Mouse (Mus musculus) cerebellum, postnatal 10 days (tissue): ENCODE measurements at regions not wholly inside any gene's neighbourhood (a gene's known extent, or its start where the extent isn't known, plus 50 kb on each side); places are given as distances from the start of the nearest gene placed in this dataset.

ENCODE experiments used
- DNase-seq, 2 experiments: peaks; one replicate each; pipeline ENCODE4 v3.0.0; 2021; ENCODE audit warnings: mixed read lengths in 2 of 2

DNA sequence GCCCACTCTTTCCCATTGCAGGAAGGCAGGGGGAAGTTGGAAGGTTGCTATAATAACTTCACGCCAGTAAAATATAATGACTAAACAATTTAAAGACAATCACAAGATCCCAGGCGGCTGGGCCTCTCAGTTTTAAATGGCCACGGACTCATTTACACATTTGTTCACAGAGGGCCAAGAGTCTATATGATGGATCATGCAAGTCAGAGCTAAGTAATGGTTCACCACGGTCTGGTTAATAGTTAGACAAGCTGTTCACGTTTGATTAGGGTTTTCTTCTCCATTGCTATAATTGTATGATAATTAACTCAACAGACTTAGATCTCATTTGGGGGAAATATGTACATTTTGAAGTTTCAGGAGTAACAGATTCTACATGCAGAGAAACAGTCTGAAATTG is 170.0 kb downstream of the Ppargc1a start:
- no peak for DNase-seq

DNA sequence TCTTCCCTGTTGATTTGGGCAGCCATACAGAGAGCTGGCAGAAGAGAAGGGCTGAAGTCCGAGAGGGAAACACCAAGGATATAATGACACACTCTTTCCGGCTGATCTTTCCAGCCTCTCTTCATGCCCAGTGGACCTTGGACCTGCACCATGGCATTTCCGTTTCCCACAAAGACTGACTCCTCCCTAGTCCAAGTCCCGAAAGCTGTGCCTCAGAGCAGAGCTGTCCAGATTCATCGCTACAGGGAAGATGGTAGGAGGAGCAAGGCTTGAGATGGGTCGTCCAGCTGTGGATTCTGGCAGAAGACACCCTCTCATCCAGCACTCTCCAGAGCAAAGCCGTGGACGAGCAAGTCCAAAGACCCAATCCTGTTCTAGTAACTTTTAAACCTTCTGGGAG is 176.2 kb downstream of the Ppargc1a start:
- no peak for DNase-seq

DNA sequence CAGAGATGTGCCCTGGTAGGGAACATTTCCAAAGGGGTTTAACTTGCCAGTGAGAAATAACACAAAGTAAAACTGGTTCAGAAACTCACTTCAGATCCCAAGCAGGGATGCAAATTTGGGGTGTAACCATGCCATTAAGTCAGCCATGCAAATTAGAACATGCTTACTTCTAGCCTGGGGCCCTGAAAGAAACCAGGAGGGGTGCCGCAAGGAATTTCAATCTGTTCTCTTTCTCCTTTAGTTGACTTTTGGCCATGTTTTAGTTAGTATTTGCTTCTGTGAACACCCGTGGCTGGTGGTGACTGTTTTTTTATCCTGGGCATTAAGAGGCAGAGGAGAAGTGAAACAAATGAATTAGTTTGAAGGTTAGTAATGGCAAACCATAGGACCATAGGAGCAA is 179.8 kb downstream of the Ppargc1a start:
- DNase-seq: no peak

DNA sequence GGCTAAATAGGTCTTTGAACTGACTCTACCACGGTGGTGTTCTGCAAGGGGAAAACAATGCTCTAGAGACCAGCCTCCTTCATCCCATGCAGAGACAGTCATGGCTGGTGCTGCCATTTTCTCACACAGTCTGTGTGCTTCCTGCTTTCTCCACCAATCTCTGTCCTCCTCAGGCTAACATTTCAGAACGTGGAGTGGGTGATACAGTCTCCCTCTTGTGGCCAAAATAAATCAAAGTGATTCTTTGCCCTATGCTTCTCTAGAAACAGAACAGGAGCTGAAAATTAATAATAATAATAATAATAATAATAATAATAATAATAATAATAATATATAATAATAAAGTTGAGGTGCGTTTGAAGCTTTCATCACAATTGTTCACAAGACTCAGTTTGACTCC is 181.1 kb downstream of the Ppargc1a start:
- DNase-seq: peak in 1 of 2 experiments; percentile 10

DNA sequence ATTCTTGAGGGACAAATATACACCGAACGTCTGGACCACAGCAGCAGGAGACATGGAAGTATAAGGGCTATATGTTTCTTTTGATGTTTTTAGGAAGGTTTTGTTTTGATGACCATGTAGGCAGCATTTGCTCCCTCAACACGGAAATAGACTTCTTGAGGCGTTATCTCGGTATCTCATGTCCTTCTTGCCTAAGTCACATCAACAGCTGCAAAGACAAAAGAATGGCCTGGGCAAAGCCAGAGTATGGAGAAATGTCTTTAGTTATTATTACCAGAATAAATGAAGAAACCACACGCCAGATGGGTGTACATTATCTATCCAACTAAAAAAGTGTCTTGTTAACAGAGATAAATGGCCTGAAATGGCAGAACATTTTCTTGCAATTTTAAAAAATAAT is 183.2 kb downstream of the Ppargc1a start:
- no peak for DNase-seq

DNA sequence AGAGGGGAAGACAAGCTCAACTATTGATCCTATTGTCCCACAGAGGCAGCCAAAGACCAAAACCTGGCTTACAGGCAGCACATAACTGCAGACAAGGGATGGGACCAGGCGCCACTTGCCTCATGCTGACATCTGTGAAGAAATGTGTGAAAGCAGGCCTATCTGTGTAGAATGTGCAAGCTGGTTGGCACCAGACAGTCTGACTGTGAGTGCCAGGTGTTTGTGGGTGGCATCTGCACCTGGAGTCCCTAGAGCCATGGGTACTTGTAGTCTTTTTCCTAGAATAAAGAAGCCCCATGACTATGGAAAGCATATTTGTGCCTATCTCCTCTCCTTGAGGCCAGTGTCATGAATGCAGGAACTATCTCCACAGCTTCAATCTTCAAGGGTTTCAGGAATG is 208.4 kb downstream of the Ppargc1a start:
- DNase-seq: no peak

DNA sequence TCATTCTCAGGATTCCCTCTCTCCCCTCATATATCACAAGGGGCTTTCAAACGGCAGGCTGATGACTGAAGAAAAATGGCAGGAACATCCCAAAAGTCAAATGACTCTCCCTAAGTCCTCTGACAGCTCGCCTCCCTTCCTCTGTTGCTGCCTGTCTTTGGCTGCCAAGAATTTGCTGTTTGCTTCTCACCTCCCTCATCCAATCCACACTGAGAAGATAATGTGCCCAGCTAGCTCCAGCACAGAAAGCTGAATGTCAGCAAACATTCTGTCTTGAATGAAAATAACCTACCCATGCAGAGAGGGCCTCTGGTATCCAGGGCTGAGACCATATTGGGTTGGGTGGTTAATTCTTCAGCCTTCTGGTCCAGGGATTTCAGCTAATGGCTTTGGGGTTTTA is 219.3 kb downstream of the Ppargc1a start:
- peak; percentile 26 to 39 for DNase-seq

DNA sequence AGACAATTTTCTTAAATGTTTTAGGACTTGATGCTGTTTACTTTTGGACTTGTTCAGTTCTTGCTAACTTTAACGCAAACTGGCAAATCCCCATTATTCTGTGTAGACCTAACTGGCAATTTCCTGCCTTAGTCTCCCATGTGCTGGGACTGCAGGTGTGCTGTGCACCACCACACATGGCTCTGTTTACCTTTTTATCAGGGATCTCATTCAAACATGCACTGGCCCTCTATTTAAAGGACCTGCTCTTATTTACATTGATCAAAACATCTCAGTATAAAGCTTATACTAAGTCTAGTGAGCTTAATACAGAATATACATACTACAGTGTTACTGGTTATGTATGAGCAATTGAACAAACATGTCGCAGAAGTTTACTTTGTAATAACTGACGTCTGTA is 238.4 kb downstream of the Ppargc1a start:
- DNase-seq: no peak

DNA sequence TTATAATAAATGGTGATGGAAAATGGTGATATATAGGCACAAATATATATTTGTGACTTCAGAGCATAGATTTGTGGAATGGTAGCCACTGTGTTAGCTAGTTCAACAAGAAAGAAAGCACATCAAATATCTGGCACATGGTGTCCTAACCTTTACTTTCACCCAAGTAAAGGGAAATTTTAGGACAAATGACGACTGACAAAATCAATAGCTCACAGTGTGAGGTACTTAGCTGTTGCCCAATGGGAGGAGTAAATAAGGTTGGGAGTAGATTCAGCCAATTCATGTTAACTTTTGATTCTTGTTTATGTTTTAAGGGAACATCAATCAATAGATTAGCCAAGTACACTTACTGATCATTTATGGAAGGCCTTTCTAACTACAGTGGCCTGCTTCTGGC is 278.3 kb downstream of the Ppargc1a start:
- no peak for DNase-seq

DNA sequence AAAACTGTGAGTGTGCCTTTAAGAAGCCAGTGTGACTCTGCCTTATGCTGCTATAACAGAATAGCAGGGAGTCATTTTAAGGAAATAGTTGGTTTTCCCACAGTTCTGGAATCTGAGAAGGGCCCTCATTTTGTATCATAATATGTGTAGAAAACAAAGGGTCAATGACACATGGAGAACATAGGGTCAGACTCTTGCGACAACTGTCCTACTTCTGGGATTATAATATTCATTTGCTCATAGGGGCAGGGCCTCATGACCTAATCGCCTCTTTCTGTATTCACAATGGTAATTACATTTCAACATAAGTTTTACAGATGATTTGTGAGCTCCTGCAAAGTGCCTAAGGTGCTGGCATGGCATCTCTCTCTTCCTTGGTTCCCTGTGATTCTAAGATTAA is 279.3 kb downstream of the Ppargc1a start:
- no peak for DNase-seq

DNA sequence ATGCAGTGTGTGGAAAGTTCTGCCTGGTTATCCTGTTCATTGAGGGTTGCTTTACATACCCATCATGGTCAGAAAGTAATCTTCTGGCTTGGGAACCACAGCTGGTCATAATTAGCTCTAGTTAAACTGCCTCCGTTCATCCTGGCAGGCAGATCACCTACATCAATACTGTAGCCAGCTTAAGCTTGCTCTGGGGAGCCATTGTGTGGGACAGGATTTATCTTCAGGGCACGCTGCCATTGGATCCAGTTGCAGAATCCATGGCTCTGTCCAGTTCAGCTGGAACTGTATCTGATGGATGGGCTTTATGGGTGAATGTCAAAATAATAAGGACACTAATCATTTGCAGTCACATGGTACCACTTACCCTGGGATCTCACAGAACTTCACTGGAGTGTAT is 326.4 kb downstream of the Ppargc1a start:
- no peak for DNase-seq

DNA sequence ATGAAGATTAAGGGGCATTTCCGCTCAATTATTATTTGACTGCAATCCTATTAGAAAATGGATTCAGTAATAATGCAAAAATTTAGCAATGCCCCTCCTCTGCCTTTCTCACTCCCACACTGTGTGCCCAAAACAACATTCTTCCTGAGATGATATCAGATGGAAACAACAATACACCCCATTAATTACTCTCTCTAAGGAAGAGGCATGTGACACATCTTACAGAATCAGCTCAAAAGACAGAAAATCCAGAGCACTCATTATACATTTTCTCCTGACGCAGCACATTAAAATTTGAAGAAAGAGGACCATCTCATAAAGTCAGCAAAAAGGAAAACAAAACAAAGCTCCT is 333.5 kb downstream of the Ppargc1a start:
- no peak for DNase-seq

DNA sequence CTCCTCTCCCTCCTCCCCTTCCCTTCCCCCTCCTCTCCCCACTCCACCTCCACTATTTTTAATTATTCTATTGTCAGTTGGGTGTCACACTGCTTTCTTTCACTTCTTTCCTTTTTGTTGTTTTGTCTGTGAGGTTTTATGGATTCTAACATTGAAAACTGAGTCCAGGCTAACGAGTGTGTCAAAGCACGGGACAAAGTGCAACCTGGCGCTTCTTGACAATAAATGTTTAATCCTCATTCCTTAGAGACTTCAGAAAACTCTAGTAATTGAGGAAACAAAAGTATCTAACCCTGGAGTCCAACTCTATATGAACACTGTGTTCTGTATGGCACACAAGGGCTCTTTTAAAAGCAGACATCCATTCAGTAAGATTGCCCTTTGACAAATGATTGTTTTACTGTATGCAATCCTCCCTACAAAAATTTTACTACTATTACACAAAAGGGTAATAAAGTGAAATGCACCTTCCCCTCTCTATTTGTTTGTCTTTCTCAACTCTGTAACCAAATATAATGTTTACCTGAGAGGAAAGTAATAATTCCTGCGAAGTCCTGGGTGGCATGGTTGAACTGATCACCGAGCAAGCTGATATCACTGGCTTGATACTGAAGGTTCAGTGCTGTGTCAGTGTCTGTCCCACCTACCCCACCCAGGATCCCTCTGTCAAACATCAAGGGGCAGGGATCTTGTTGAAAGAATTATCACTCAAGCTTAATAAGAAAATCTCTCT is 334.1 kb downstream of the Ppargc1a start:
- no peak for DNase-seq

DNA sequence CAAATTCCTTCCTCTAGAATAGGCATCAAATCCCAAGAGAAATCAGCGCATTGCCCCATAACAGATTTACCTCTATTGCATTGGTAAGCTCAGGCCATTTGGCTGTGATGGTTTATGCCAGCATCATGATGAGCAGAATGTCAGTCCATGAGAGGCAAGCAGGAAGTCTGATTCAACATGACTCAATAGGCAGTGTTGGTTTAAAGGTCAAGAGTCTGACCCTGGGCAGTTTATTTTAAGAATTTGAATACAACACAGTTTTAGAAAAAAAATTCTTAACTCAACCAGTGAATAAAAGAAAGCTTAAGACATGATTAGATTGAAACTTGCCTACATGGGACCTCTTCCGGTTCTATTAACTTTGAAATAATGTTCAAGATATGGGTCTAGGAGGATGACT is 337.7 kb downstream of the Ppargc1a start:
- no peak for DNase-seq

DNA sequence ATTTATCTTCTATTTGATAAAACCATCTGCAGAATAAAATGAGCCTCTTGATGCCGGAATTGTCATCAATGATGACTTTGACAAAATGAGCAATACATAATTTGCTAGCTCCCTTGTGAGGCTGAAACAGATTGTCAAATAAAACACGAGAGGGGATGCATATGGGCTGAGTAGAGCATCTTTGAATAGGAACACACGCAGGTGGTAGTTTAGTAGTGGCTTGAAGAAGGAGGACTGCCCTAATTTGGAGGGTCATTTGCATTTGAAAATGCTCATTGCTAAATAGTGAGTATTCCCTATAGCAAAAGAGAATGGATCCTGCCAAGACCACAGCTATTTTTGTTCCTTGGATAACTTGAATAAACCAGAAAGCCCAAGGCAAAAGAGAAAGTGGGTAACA is 339.5 kb downstream of the Ppargc1a start:
- DNase-seq: no peak

DNA sequence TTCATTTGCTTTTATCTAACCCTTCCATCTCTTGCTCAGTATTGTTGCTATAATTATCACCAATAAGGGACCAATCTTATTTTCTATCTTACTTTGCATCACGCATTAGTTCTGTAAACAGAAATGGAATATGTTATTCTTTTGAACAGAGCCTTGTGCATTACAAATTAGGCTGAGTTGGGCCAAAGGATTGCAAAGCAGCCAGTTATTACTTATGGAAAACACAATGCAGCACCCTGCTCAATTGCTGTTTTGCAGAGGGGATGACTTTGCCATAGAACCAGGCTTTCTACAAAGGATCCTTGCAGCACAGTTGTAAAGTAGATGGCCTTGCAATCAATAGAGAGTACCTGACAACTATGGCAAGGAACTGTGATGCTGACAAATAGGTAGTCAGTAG is 364.3 kb downstream of the Ppargc1a start:
- DNase-seq: no peak

DNA sequence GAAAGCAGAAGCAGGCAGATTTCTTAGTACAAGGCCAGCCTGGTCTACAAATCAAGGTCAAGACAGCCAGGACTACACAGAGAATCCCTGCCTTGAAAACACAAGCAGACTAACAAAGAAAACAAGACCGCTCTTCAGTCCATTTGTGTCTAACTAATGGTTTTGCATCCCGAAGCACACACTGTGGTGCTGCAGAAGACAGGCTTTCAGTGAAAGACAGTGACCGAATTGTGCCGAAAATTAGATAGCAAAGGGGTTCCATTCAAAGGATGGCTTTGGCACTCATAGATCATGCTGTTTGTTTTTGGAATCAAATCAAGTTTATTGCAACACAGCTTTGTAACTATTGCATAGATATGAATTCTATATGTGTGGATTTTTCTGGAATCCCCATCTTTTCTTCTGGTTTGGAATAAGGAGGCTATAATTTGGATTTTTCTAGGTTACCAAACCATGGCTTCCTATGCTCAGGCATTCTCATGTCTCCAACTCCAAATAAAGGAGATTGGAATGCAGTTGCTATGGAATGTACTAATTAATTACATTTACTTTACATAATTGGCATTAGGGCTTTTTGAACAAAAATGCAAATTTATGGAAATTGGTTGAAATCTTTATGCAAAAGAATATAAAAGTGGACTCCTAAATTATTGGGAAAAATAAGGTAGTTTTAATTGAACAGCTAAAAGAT is 364.9 kb downstream of the Ppargc1a start:
- DNase-seq: no peak

DNA sequence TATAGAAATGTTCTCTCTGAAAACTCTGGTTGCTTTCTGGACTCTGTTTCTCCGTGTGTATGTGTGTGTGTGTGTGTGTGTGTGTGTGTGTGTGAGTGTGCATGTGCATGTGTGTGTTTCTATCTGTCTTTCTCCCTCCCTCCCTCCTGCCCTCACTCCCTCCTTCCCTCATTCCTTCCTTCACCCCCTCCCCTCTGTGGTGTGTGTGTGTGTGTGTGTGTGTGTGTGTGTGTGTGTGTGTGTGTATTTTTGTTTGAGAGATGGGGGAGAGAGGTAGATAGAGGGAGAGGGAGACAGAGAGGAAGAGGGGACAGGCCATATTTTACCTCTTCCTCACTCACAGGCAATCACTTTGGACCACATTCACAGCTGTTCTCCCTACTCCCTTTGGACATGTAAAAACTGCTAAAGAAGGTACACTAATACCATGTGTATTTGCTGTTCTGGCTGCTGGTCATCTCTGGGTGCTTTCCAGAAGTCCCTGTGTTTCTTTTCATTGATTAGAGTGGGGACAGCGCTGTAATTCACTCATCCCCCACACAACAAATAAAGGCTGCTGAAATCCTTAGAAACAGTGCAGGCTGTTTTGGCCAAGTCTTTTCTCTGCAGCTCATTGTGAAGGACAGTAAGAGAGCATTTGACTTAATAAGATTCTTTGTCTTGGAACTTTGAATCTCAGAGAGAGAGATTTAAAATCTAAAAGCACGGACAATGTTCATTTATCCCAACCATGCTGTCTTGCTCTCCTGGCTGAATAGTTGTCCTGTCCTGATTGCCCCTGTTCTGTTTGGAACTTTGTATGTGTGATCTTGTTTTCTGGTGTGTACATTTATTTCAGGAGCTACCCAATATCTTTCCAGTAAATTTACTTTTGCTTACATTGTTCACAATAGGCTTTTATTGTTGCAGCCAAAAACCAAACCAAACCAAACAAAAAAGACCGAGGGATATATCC is 370.9 kb downstream of the Ppargc1a start:
- peak in 1 of 2 experiments; percentile 2 for DNase-seq

DNA sequence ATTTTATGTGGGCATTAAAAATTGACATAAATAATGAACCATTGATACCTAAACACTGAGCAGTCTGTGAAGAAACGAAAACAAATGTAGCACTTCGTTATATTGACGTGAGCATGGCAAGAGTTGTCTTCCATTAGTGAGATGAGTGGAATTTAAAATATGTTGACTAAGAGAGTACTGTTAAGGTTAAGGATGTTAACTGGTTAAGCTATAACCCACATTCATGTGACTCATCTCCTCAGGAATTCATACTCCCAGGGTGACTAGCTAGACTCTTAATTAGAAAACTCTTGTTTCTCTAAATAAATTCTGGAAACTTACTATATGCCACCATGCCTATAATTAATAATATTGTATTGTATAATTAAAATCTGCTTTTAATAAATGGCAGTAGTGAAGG is 376.9 kb downstream of the Ppargc1a start:
- no peak for DNase-seq

DNA sequence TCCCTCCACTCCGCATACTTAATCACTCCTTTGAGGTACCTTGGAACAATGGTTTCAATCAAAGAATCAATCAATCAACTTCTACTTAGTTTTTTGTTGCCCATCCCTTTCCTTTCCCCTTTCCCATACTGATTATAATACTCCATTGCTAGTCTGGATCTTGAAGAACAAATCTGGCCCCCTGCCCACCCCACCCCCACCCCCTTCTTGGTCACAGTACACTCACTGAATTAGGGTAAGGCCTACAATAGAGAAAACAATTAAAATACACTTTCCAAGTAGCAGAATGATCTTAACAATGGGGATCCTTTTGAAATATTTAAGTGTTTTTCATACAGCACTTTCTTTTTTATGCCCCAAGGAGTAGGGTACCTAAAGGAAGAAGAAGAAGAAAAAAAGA is 397.7 kb downstream of the Ppargc1a start:
- no peak for DNase-seq

DNA sequence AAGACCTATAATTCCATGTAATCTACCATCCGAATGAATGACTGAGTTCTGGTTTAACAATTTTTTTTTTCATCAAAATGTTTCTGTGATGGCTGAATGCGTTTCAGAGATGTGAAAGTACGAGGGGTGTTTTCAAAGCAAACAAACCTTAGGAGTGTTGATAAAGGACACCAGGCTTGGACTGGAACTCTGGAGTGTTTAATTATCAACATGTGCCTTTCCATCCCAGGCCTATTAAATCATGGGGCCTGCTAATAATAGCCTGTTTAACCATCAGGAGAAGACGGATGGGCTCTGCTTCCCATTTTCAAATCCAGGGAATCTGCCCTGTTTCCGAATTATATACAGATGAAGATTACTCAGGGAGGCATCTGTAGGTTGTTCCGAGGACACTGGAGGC is 399.3 kb downstream of the Ppargc1a start:
- DNase-seq: peak in 1 of 2 experiments; percentile 2

DNA sequence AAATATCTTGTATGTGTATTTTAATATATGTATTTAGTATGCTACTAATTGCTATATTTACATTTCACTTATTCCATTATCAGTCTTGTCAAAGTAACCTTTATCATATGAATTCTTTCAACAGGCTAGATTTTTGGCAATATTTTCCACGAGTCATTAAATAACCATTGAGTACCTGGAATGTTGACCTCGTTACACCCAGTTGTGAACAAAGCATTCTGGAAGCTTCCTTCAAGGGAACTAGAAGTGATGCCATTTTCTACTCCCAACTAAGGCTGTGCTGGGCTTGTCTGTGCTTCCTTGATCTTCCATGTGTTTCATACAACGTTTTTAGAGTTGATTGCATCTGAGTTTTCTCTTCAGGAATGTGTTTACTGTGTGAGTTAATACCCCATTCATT is 410.6 kb downstream of the Ppargc1a start:
- no peak for DNase-seq

DNA sequence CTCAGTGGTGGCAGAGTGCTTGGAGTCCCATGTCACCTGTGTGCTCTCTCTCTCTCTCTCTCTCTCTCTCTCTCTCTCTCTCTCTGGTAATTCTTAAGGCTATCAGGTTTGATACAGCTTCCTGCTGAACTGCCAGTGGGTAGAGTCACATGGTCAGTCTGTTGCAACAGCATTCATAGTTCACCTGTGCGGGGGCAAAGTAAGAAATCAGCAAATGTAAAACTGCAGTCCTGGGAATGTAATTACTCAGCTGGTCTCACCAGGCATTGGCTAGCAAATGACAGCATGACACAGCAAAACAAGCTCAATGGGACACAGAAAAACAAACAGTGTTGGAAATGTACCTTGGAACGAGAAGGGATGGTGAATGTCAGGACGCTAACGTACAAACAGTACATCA is 422.7 kb downstream of the Ppargc1a start:
- no peak for DNase-seq

DNA sequence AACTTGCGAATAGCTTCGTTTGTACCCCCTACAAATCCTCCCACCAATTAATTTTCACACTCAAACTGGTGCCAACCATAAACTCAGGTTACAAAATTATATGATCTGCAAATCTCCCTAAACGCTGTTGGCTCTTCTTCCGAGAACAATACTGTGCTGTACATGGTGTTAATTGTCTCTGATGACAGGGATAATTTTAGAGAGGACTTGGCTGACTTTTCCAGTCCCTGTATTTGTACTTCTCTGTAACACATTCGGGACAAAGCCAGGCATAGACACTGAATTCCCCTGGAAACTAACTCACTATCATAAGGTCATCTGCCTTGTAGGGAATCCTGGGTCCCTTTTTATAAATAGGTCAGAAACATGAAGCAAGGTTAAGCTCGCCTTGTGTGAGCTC is 442.4 kb downstream of the Ppargc1a start:
- no peak for DNase-seq
